Mouse (Mus musculus): ENCODE results near the gene Vsig8.

The Vsig8 gene

GRCm38 (mm10) chr1:172590385-172590784 is 34.6 kb downstream of the Vsig8 start, which contains the start of gene Slamf8:
Gene Slamf8 (minus strand): TSS chr1:172590568.
- WGBS, result 54% methylated on average over 7 of the region's 7 CpGs

- 83% methylated on average over 3 of the region's 3 CpGs for WGBS
Observed at GRCm38 (mm10) chr1:172593321-172593720, 37.6 kb downstream of the Vsig8 start.

- WGBS, result 93% methylated on average over 2 of the region's 2 CpGs
Observed at GRCm38 (mm10) chr1:172593956-172594355, 38.2 kb downstream of the Vsig8 start.

- 97% methylated on average over 1 of the region's 1 CpGs for WGBS
Observed at GRCm38 (mm10) chr1:172602326-172602725, 46.6 kb downstream of the Vsig8 start, which contains the start of gene Fcrl6. Gene Fcrl6 (minus strand): TSS chr1:172602551.

GRCm38 (mm10) chr1:172611304-172611703 is 55.6 kb downstream of the Vsig8 start:
- WGBS, result 87% methylated on average over 10 of the region's 10 CpGs

- WGBS, result 71% methylated on average over 1 of the region's 1 CpGs
Observed at GRCm38 (mm10) chr1:172612745-172613144, 57.0 kb downstream of the Vsig8 start.
